In genomic region chr2:126730502-126730901, GRCm38 (mm10) we compare ENCODE assay signal across 32 mouse cellular contexts. TPM values are rescaled to one million over a fixed set of nuclear protein-coding genes. Genes with fewer than 3 reads are reported as not detected.
"Had no signal": no experiment of that assay in that cellular context is flagged by ENCODE, and none has a peak within 500 bp of the region (broad histone marks: within the 10 kb centered on the region; RNA-seq: fewer than 3 reads in every experiment).

No protein-coding gene starts in this region.

- H3K9ac ChIP-seq: limb, embryonic 12.5 days; limb, embryonic 13.5 days; limb, embryonic 15.5 days; liver, embryonic 12.5 days; liver, embryonic 13.5 days; liver, embryonic 14.5 days; liver, embryonic 15.5 days; liver, postnatal 0 days; lung, embryonic 14.5 days; lung, embryonic 15.5 days; midbrain, embryonic 12.5 days; midbrain, embryonic 13.5 days; midbrain, embryonic 15.5 days; neural tube, embryonic 12.5 days had no signal

- H3K4me3 ChIP-seq: limb, embryonic 10.5 days; limb, embryonic 12.5 days; limb, embryonic 13.5 days; limb, embryonic 15.5 days; liver, embryonic 12.5 days; liver, embryonic 13.5 days; liver, embryonic 15.5 days; lung, embryonic 15.5 days; megakaryocyte, embryonic 14.5 days; midbrain, embryonic 10.5 days; midbrain, embryonic 12.5 days; midbrain, embryonic 13.5 days; midbrain, embryonic 15.5 days; myocyte; neural tube, embryonic 12.5 days had no signal

- H3K9me3 ChIP-seq: limb, embryonic 10.5 days; limb, embryonic 12.5 days; limb, embryonic 13.5 days; limb, embryonic 15.5 days; liver, embryonic 12.5 days; liver, embryonic 13.5 days; liver, embryonic 15.5 days; lung, embryonic 15.5 days; megakaryocyte, embryonic 14.5 days; midbrain, embryonic 10.5 days; midbrain, embryonic 12.5 days; midbrain, embryonic 13.5 days; midbrain, embryonic 15.5 days; neural tube, embryonic 12.5 days had no signal

- H3K4me2 ChIP-seq: limb, embryonic 12.5 days; limb, embryonic 13.5 days; limb, embryonic 15.5 days; liver, embryonic 11.5 days; liver, embryonic 12.5 days; liver, embryonic 13.5 days; liver, embryonic 15.5 days; lung, embryonic 14.5 days; lung, embryonic 15.5 days; midbrain, embryonic 11.5 days; midbrain, embryonic 12.5 days; midbrain, embryonic 13.5 days; midbrain, embryonic 15.5 days; neural tube, embryonic 12.5 days had no signal

- H3K27ac ChIP-seq: limb, embryonic 10.5 days; limb, embryonic 12.5 days; limb, embryonic 13.5 days; limb, embryonic 15.5 days; liver, embryonic 12.5 days; liver, embryonic 13.5 days; liver, embryonic 14.5 days; liver, embryonic 15.5 days; lung, embryonic 15.5 days; macrophage; midbrain, embryonic 10.5 days; midbrain, embryonic 12.5 days; midbrain, embryonic 13.5 days; midbrain, embryonic 15.5 days; neural tube, embryonic 12.5 days had no signal

- ATAC-seq: liver, embryonic 12.5 days; liver, postnatal 0 days; lung, postnatal 0 days; midbrain, embryonic 13.5 days; midbrain, embryonic 15.5 days; midbrain, embryonic 16.5 days had no signal

- DNase-seq: left cerebral cortex, postnatal 4 days; liver; liver, embryonic 13.5 days; liver, postnatal 0 days; lung, adult 18-20 months; lung, adult 2 months; lung, embryonic 14.5 days; lung, postnatal 14 days; lung, postnatal 36 days; lung, postnatal 4 days; midbrain, embryonic 14.5 days had no signal

- H3K4me1 ChIP-seq: limb, embryonic 10.5 days; limb, embryonic 12.5 days; limb, embryonic 13.5 days; limb, embryonic 15.5 days; liver, embryonic 15.5 days; lung, embryonic 15.5 days; midbrain, embryonic 10.5 days; midbrain, embryonic 12.5 days; midbrain, embryonic 13.5 days; midbrain, embryonic 15.5 days; neural tube, embryonic 12.5 days had no signal

- H3K27me3 ChIP-seq: limb, embryonic 12.5 days; limb, embryonic 13.5 days; limb, embryonic 15.5 days; liver, embryonic 12.5 days; liver, embryonic 13.5 days; liver, embryonic 15.5 days; lung, embryonic 15.5 days; megakaryocyte, embryonic 14.5 days; midbrain, embryonic 12.5 days; midbrain, embryonic 13.5 days; midbrain, embryonic 15.5 days; neural tube, embryonic 12.5 days had no signal

RNA-seq across cellular contexts. Expression of gene Usp50, which starts 52.8 kb away (rescaled TPM):
- total RNA-seq: left cerebral cortex, postnatal 10 days; left cerebral cortex, postnatal 4 days had no signal
- polyA plus RNA-seq: macrophage had no signal
